Mouse (Mus musculus): ENCODE data around the gene Supt5. TPM values are rescaled to one million over a fixed set of nuclear protein-coding genes. Genes with fewer than 3 reads are reported as not detected.

Gene Supt5
- polyA plus RNA-seq, 2 experiments: 76.2 to 116 TPM

DNA sequence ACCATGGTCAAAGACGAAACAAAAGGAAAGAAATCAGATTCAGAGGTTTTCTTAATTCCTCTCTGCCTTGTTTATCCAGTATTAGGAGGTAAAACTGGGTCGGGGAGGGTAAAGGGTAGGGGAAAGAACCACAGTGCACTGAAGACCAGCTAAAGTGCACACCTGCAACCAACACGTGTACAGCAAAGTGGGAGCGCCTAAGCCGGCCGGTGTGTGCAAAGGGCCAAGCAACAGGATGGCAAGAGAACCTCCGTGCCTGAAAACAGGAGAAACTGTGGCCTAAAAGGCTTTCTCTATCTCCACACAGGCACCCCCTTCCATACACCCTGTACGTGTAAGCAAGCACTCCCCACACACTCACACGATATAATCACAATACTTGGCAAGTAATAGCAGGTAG lies 46.6 kb upstream of the Supt5 start:
- no peaks in the 10 kb centered on the region for H3K9me3 ChIP-seq (ENCODE audit: control insufficient read depth, low read length)
- WGBS: 93% methylated on average over 9 of the region's 9 CpGs
- H3K27ac ChIP-seq (replicated peaks; ENCODE audit: low read depth, low read length): no peak overlapping the region
- H3K4me1 ChIP-seq (ENCODE audit: control insufficient read depth, insufficient read depth, low read length): peaks cover 33% of the 10 kb centered on the region
- TF ChIP-seq POLR2A (IDR thresholded peaks at IDR 0.05; ENCODE audit: borderline replicate concordance, extremely low read depth, insufficient read depth, insufficient read length): no peak
- ATAC-seq (ENCODE audit: low FRiP score, low read depth) (no peak), DNase-seq (ENCODE audit: low spot score) (no peak)
- no peak overlapping the region for H3K4me2 ChIP-seq (replicated peaks; ENCODE audit: low read depth, low read length, severe bottlenecking)
- H3K9ac ChIP-seq (ENCODE audit: low read depth, low read length, severe bottlenecking): no peak overlapping the region
- no peaks in the 10 kb centered on the region for H3K27me3 ChIP-seq (ENCODE audit: control insufficient read depth, insufficient read depth, low read length)
- no peak overlapping the region for H3K4me3 ChIP-seq (replicated peaks; ENCODE audit: low read length)
- H3K36me3 ChIP-seq (ENCODE audit: control insufficient read depth, insufficient read depth, low read length): peaks cover 25% of the 10 kb centered on the region

DNA sequence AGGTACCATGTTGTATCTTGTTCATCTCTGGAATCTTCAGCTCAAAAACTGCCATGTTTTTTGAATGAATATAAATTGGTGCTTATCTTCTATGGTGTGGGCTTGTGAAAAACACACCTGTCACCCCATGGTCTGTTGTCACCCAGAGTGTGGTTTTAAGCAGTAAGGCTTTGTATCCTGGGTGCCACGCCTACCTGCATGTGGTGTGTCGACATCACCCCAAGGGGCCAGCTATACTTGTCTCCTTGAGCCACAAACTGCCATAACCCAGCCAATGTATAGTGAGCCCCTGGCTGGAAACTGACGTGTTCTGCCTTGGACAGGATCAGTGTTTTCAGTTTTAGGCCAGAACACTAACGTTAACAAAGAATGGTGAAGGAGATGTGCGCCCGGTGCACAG lies 45.6 kb upstream of the Supt5 start:
- peaks cover 17% of the 10 kb centered on the region for H3K36me3 ChIP-seq (ENCODE audit: control insufficient read depth, insufficient read depth, low read length)
- H3K9me3 ChIP-seq (ENCODE audit: control insufficient read depth, low read length): no peaks in the 10 kb centered on the region
- no peak for TF ChIP-seq POLR2A (IDR thresholded peaks at IDR 0.05; ENCODE audit: borderline replicate concordance, extremely low read depth, insufficient read depth, insufficient read length)
- 85% methylated on average over 6 of the region's 6 CpGs for WGBS
- no peak overlapping the region for H3K27ac ChIP-seq (replicated peaks; ENCODE audit: low read depth, low read length)
- H3K4me1 ChIP-seq (ENCODE audit: control insufficient read depth, insufficient read depth, low read length): peaks cover 41% of the 10 kb centered on the region
- H3K4me2 ChIP-seq (replicated peaks; ENCODE audit: low read depth, low read length, severe bottlenecking): no peak overlapping the region
- no peak overlapping the region for H3K9ac ChIP-seq (ENCODE audit: low read depth, low read length, severe bottlenecking)
- DNase-seq (ENCODE audit: low spot score) (no peak), ATAC-seq (ENCODE audit: low FRiP score, low read depth) (no peak)
- no peak overlapping the region for H3K4me3 ChIP-seq (replicated peaks; ENCODE audit: low read length)
- H3K27me3 ChIP-seq (ENCODE audit: control insufficient read depth, insufficient read depth, low read length): no peaks in the 10 kb centered on the region

DNA sequence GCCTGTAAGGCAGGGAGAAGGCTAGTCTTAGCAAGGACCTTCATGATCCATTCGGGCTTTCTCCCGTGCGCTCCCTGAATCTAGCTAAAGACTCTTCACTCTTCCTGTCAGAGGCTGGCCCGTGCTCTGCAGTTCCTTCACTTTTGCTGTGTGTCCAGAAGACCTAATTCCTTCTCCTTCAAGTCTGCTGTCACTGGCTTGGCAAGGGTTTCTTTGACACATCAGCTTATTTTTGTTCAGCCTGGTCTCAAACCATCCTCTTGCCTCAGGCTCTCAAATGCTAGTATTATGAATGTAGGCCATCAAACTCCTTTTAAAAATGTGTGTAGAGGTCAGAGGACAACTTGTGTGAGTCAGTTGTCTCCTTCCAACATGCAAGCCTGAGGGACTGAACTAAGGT lies 45.1 kb upstream of the Supt5 start:
- no peak for DNase-seq (ENCODE audit: low spot score)
- H3K36me3 ChIP-seq (ENCODE audit: control insufficient read depth, insufficient read depth, low read length): peaks cover 11% of the 10 kb centered on the region
- H3K4me1 ChIP-seq (ENCODE audit: control insufficient read depth, insufficient read depth, low read length): peaks cover 42% of the 10 kb centered on the region
- H3K27ac ChIP-seq (replicated peaks; ENCODE audit: low read depth, low read length): no peak overlapping the region
- no peak for TF ChIP-seq POLR2A (IDR thresholded peaks at IDR 0.05; ENCODE audit: borderline replicate concordance, extremely low read depth, insufficient read depth, insufficient read length)
- no peak overlapping the region for H3K4me3 ChIP-seq (replicated peaks; ENCODE audit: low read length)
- no peak for ATAC-seq (ENCODE audit: low FRiP score, low read depth)
- no peaks in the 10 kb centered on the region for H3K9me3 ChIP-seq (ENCODE audit: control insufficient read depth, low read length)
- H3K9ac ChIP-seq (ENCODE audit: low read depth, low read length, severe bottlenecking): no peak overlapping the region
- H3K4me2 ChIP-seq (replicated peaks; ENCODE audit: low read depth, low read length, severe bottlenecking): no peak overlapping the region
- no peaks in the 10 kb centered on the region for H3K27me3 ChIP-seq (ENCODE audit: control insufficient read depth, insufficient read depth, low read length)
- 85% methylated on average over 4 of the region's 4 CpGs for WGBS

DNA sequence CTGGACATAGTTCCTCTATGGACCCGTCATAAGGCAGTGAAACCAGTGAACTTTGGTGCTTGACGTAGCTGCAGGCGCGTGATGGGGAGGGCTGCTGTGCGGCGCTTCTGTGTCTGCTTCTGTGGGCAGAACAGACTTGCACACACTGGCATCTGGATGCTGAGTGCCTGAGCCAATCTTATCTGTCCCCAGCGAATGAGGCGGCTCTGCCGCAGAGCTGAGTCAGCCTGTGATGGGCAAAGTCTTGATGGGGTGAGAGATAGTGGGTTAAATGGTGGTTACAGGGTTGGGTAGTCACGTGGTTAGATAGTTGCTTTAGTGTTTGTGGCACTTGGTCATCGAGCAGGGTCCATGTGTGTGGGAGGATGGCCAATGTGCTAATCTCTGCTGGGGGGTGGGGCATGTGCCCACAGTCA lies 44.4 kb upstream of the Supt5 start:
- no peak for TF ChIP-seq POLR2A (IDR thresholded peaks at IDR 0.05; ENCODE audit: borderline replicate concordance, extremely low read depth, insufficient read depth, insufficient read length)
- ATAC-seq (ENCODE audit: low FRiP score, low read depth) (no peak), DNase-seq (ENCODE audit: low spot score) (no peak)
- H3K4me3 ChIP-seq (replicated peaks; ENCODE audit: low read length): no peak overlapping the region
- 0 out of 2 replicates have a peak overlapping the region, but pooled peaks have one; percentile 4 for H3K4me2 ChIP-seq (replicated peaks; ENCODE audit: low read depth, low read length, severe bottlenecking)
- H3K27me3 ChIP-seq (ENCODE audit: control insufficient read depth, insufficient read depth, low read length): no peaks in the 10 kb centered on the region
- 63% methylated on average over 11 of the region's 11 CpGs for WGBS
- H3K27ac ChIP-seq (replicated peaks; ENCODE audit: low read depth, low read length): peak overlapping the region; percentile 10; the same call in 1 of the 2 replicates
- peaks cover 48% of the 10 kb centered on the region for H3K4me1 ChIP-seq (ENCODE audit: control insufficient read depth, insufficient read depth, low read length)
- peaks cover 7% of the 10 kb centered on the region; the same call in 1 of the 2 replicates for H3K36me3 ChIP-seq (ENCODE audit: control insufficient read depth, insufficient read depth, low read length)
- no peaks in the 10 kb centered on the region for H3K9me3 ChIP-seq (ENCODE audit: control insufficient read depth, low read length)
- no peak overlapping the region for H3K9ac ChIP-seq (ENCODE audit: low read depth, low read length, severe bottlenecking)

DNA sequence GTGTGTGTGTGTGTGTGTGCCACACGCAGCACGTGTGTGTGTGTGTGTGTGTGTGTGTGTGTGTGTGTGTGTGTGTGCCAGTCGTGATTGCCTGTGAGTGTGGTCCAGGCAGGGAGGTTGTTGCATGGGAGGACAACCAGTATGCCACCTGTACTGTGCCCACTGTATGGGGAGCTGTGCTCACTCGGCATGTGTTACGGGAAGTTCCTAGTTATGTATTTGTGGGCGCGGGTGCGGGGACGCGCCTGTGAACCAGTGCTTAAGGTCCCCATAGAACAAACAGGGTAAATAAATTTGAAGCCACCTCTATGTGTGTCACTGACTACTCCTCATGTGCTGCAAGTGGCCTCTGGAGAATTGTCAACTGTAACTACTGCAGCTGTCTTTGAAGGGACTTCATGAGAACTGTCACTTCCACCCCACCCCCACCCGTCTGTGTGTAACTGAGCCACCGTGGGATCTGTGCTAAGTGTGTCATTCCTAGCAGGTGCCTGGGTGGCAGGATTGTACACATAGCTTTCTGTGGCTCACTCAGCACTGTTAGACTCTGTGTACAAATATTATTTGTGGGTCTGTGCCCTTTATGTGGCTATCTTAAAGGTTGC lies 43.9 kb upstream of the Supt5 start:
- 47% methylated on average over 9 of the region's 12 CpGs for WGBS
- ATAC-seq (ENCODE audit: low FRiP score, low read depth) (no peak), DNase-seq (ENCODE audit: low spot score) (peak; percentile 34)
- Histone ChIP-seq H3K9ac (ENCODE audit: low read depth, low read length, severe bottlenecking) (peak overlapping the region; percentile 62), H3K27me3 (ENCODE audit: control insufficient read depth, insufficient read depth, low read length) (no peaks in the 10 kb centered on the region), H3K4me3 (replicated peaks; ENCODE audit: low read length) (peak overlapping the region; percentile 36), H3K4me2 (replicated peaks; ENCODE audit: low read depth, low read length, severe bottlenecking) (peak overlapping the region; percentile 79), H3K36me3 (ENCODE audit: control insufficient read depth, insufficient read depth, low read length) (peaks cover 7% of the 10 kb centered on the region), H3K9me3 (ENCODE audit: control insufficient read depth, low read length) (no peaks in the 10 kb centered on the region), H3K27ac (replicated peaks; ENCODE audit: low read depth, low read length) (peak overlapping the region; percentile 95), H3K4me1 (ENCODE audit: control insufficient read depth, insufficient read depth, low read length) (peaks cover 53% of the 10 kb centered on the region)
- TF ChIP-seq POLR2A (IDR thresholded peaks at IDR 0.05; ENCODE audit: borderline replicate concordance, extremely low read depth, insufficient read depth, insufficient read length): no peak

Measured in limb, embryonic 14.5 days (tissue).